Mouse (Mus musculus): ENCODE data around the gene Basp1.

Basp1 gene

GRCm38 (mm10) chr15:25364819-25365463, 48.6 kb downstream of the Basp1 start:
- in situ Hi-C loops (cut with MboI), result no loop called here

GRCm38 (mm10) chr15:25364160-25364818, 49.3 kb downstream of the Basp1 start:
- in situ Hi-C loops (cut with MboI), result no loop called here

- in situ Hi-C loops (cut with MboI), result no loop called here
Measured at GRCm38 (mm10) chr15:25363636-25364035, 49.9 kb downstream of the Basp1 start.

- in situ Hi-C loops (cut with MboI), result no loop called here
Measured at GRCm38 (mm10) chr15:25360825-25361224, 52.7 kb downstream of the Basp1 start.

DNA sequence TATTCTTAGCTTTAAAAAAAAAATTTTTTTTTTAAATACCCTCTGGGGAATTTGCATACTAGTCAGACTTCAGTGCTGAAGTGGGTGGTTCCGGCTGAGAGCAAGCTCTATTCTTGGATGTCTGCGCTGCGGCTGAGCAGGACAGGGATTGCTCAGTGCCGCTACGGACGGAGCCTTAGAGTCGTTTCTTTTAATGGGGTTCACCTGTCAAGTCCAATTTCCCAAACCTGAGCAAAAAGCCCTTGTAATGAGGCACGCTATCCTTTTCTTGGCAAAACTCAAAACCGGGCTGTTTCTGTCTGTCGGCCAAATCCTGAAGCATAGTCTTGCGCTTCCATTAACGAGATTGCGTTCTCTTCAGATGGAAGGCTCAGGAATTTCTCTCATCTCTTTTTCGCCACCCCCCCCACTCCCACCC, 54.9 kb downstream of the Basp1 start:
- in situ Hi-C loops (cut with MboI), result no loop called here

GRCm38 (mm10) chr15:25355339-25355738, 58.2 kb downstream of the Basp1 start:
- in situ Hi-C loops (cut with MboI), result no loop called here

DNA sequence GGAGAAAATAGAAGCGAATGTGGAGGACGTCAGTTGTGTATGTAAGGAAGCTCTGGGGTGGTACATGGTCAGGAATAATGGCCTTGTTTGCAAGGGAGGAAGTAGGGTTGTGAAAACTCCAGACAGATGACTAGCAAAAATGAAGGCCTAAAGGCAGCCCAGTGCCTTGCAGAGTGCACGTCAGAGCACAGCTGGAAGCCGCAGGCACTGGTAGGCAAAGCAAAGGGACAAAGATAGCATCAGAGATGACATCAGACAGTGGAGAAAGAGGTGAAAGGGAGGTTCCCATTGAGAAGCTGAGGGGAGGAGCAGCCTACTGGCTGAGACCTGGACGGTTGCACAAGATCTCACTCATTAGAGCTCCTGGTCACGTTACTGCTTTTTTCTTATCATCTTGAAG, 58.8 kb downstream of the Basp1 start:
- in situ Hi-C loops (cut with MboI), result no loop called here

DNA sequence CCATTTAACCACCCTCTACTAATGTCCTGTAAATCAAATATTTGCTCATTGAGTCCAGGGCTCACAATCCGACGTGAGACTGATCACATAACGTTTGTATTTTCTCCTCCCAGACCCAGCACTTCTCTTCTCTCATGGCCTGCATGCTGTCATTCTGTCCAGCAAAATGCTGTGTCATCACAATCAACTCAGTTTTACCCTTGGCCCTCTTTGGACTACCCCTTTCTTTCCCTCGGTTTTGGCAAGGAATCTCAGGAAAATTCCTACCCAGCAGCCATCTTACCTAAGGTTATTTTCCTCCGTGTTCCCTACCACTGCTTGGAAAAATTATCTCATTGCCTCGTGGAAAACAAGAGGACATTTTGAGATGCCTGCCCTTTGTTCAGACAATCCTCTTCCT, 60.1 kb downstream of the Basp1 start:
- in situ Hi-C loops (cut with MboI), result no loop called here

DNA sequence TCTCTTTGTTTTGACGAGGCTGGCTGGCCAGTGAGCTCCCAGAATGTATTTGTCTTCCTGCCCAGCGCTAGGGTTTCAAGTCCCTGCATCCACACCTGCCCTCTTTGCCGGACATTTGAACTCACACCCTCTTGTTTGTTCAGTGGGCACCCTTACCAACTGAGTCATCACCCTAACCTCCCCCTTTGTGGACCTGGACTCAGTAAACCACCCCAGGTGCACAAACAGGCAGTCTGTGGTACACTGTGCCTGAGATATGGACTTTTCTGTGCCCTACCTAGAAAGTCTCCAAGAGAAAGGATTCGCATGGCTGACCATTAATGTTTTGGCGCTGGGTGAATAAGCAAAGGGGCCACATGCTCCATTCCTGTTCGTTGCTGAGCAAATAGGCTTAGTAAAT, 70.3 kb downstream of the Basp1 start:
- in situ Hi-C loops (cut with MboI), result no loop called here

DNA sequence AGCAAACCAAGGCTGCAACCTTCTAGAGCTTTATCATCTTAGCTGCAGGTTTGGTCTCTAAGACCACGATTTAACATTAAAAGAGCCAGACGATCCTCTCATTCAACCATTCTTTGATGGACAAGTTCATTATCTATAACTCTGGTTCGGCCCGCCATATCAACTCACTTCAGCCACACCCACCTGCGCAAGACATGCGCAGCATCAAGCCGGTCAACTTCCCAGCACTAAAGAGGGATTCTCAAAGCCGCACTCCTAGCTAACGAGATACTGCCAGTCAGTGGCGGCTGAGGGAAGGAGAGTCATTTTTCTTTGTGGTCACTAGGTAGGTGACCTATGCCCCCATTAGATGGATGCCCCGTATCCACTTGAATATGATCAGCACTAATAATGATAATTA, 78.3 kb downstream of the Basp1 start:
- in situ Hi-C loops (cut with MboI), result no loop called here

GRCm38 (mm10) chr15:25331877-25332445, 81.6 kb downstream of the Basp1 start:
- in situ Hi-C loops (cut with MboI), result no loop called here

DNA sequence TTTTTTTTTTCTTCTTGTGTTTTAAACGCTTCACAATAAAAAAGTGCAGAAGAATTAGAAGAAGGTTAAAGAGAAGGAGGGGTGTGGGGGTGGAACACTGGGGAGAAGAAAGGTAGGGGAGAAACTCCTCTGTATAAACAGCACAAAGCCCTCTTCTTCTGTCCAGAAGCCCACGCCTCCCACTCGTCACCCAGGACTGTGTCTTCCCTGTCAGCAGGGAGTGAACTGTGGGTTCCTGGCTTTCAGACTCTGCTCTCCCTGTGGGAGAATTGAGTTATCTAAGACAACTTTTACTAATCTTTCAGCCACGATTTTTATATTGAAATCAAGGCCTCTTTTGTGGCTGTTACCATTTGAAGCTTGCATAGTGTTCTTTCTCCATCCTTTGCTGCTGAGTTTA, 82.6 kb downstream of the Basp1 start:
- in situ Hi-C loops (cut with MboI), result no loop called here

GRCm38 (mm10) chr15:25322601-25323000, 91.0 kb downstream of the Basp1 start:
- in situ Hi-C loops (cut with MboI), result no loop called here

- in situ Hi-C loops (cut with MboI), result no loop called here
Measured at GRCm38 (mm10) chr15:25322111-25322510, 91.5 kb downstream of the Basp1 start.

DNA sequence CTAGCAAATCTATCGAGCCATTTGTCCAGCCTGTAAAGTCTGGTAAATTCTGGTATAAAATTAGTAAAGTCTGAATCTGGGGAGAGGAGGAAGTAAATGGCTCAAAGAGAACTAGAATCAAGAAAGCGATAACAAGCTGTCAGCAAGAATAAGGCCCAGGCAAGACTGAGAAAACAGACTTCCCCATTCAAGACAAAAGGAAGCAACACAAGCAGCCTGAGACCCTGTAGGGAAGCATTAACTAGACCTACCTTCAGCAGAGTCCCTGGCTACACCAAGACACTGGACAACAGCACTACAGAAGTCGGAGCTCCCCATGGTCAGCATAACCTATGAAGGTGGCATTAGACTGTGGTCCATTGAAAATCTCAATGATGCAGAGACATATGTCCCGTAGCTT, 91.9 kb downstream of the Basp1 start:
- in situ Hi-C loops (cut with MboI), result no loop called here

GRCm38 (mm10) chr15:25314471-25314870, 99.1 kb downstream of the Basp1 start:
- in situ Hi-C loops (cut with MboI), result no loop called here
